Mouse (Mus musculus): ENCODE results near the gene Ppil1.

GRCm38 (mm10) chr17:29304376-29305057, 40.5 kb upstream of the Ppil1 start:
- TF ChIP-seq USF1 (IDR thresholded peaks at IDR 0.05; ENCODE audit: low read depth), result no peak
- no peak for TF ChIP-seq TCF3 (IDR thresholded peaks at IDR 0.05; ENCODE audit: insufficient read length, low read depth)
- TF ChIP-seq POLR2A (IDR thresholded peaks at IDR 0.05; ENCODE audit: insufficient read length, low read depth), result no peak
- TF ChIP-seq CEBPB (IDR thresholded peaks at IDR 0.05; ENCODE audit: insufficient read depth, poor library complexity, severe bottlenecking), result no peak
- TF ChIP-seq MYOD1 (IDR thresholded peaks at IDR 0.05; ENCODE audit: control insufficient read depth in 1 of 3, insufficient read length in 2 of 3, low read depth in 2 of 3), result no peak
- TF ChIP-seq MAX (IDR thresholded peaks at IDR 0.05; ENCODE audit: low read depth), result no peak

Measured in myocyte (in vitro differentiated cells).